Mouse (Mus musculus) cortical plate, adult 2 months (tissue): ENCODE data around the gene Tmem206. TPM values are rescaled to one million over a fixed set of nuclear protein-coding genes. Genes with fewer than 3 reads are reported as not detected.

Source experiments
- H3K27ac ChIP-seq: fragments of 200-500 bp; 2 replicates; pipeline ENCODE4 v1.5.1; 2012; ENCODE audit warnings: low read length, control low read depth, inconsistent platforms; ENCODE audit not compliant: insufficient read depth
- H3K4me1 ChIP-seq: fragments of 200-500 bp; 2 replicates; pipeline ENCODE4 v1.6.1; 2011; ENCODE audit warnings: low read length; ENCODE audit not compliant: control insufficient read depth, insufficient read depth
- H3K4me3 ChIP-seq: fragments of 200-500 bp; 2 replicates; pipeline ENCODE4 v1.5.1; 2011; ENCODE audit warnings: mild to moderate bottlenecking, low read length, control low read depth; ENCODE audit not compliant: insufficient read depth
- CTCF ChIP-seq: fragments of 200-500 bp; IDR thresholded peaks from 2 replicates; pipeline ENCODE4 v1.5.1; 2011; ENCODE audit warnings: mild to moderate bottlenecking, control low read depth, low read length; ENCODE audit not compliant: insufficient read depth; ENCODE audit errors: extremely low read depth
- POLR2A ChIP-seq: fragments of 200-500 bp; IDR thresholded peaks from 2 replicates; pipeline ENCODE4 v1.6.1; 2011; ENCODE audit warnings: mild to moderate bottlenecking, low read length, control low read depth; ENCODE audit not compliant: insufficient read depth; ENCODE audit errors: extremely low read depth
- polyA plus RNA-seq: library from polyadenylated mRNA; depleted of rRNA; stranded (reverse); fragments of >200 nt; gene quantifications from 2 replicates; pipeline ENCODE4 v1.2.3, GENCODE M21; 2012

The Tmem206 gene
- polyA plus RNA-seq, 1 experiment = 10.3 TPM

GRCm38 (mm10) chr1:191292348-191292747 is 33.4 kb upstream of the Tmem206 start:
- Histone ChIP-seq H3K4me3 (no peak overlapping the region), H3K27ac (no peak overlapping the region), H3K4me1 (peaks cover 8% of the 10 kb centered on the region)
- TF ChIP-seq CTCF (no peak), POLR2A (no peak)

GRCm38 (mm10) chr1:191293051-191293450 is 32.7 kb upstream of the Tmem206 start:
- TF ChIP-seq CTCF (no peak), POLR2A (no peak)
- H3K4me1 ChIP-seq = peaks cover 8% of the 10 kb centered on the region
- H3K27ac ChIP-seq = no peak overlapping the region
- no peak overlapping the region for H3K4me3 ChIP-seq

- no peak overlapping the region for H3K27ac ChIP-seq
These were observed 31.5 kb upstream of the Tmem206 start for GRCm38 (mm10) chr1:191293996-191294795.

GRCm38 (mm10) chr1:191295784-191296183 is 29.9 kb upstream of the Tmem206 start:
- no peak overlapping the region for H3K27ac ChIP-seq
- H3K4me1 ChIP-seq = peaks cover 8% of the 10 kb centered on the region
- TF ChIP-seq CTCF (no peak), POLR2A (no peak)

More at GRCm38 (mm10) chr1:191293996-191294795, 31.5 kb upstream of the Tmem206 start:
- peaks cover 8% of the 10 kb centered on the region for H3K4me1 ChIP-seq
- no peak overlapping the region for H3K4me3 ChIP-seq
- TF ChIP-seq POLR2A (no peak), CTCF (no peak)

GRCm38 (mm10) chr1:191296445-191296844 is 29.3 kb upstream of the Tmem206 start:
- Histone ChIP-seq H3K4me3 (no peak overlapping the region), H3K4me1 (peaks cover 8% of the 10 kb centered on the region), H3K27ac (no peak overlapping the region)
- no peak for TF ChIP-seq POLR2A

More at GRCm38 (mm10) chr1:191295784-191296183, 29.9 kb upstream of the Tmem206 start:
- no peak overlapping the region for H3K4me3 ChIP-seq

- Histone ChIP-seq H3K4me1 (peaks cover 3% of the 10 kb centered on the region), H3K4me3 (no peak overlapping the region), H3K27ac (no peak overlapping the region)
- no peak for TF ChIP-seq POLR2A
- no peak for TF ChIP-seq CTCF
These were observed 27.4 kb upstream of the Tmem206 start for GRCm38 (mm10) chr1:191298304-191298703.

- H3K27ac ChIP-seq = no peak overlapping the region
- H3K4me1 ChIP-seq = peaks cover 3% of the 10 kb centered on the region
- TF ChIP-seq POLR2A (no peak), CTCF (peak; percentile 59)
- H3K4me3 ChIP-seq = no peak overlapping the region
These were observed 26.3 kb upstream of the Tmem206 start for GRCm38 (mm10) chr1:191299215-191299942.

GRCm38 (mm10) chr1:191301903-191302302 is 23.8 kb upstream of the Tmem206 start:
- TF ChIP-seq POLR2A (no peak), CTCF (no peak)
- no peaks in the 10 kb centered on the region for H3K4me1 ChIP-seq

GRCm38 (mm10) chr1:191303736-191304135 is 22.0 kb upstream of the Tmem206 start:
- no peaks in the 10 kb centered on the region for H3K4me1 ChIP-seq
- TF ChIP-seq CTCF (no peak), POLR2A (no peak)

More at GRCm38 (mm10) chr1:191301903-191302302, 23.8 kb upstream of the Tmem206 start:
- Histone ChIP-seq H3K4me3 (no peak overlapping the region), H3K27ac (no peak overlapping the region)

More at GRCm38 (mm10) chr1:191303736-191304135, 22.0 kb upstream of the Tmem206 start:
- no peak overlapping the region for H3K4me3 ChIP-seq
- no peak overlapping the region for H3K27ac ChIP-seq
